Mouse (Mus musculus) stomach, embryonic 15.5 days (tissue): Measurements from ENCODE around the gene Psmg4. TPM values are rescaled to one million over a fixed set of nuclear protein-coding genes. Genes with fewer than 3 reads are reported as not detected.
A peak's percentile ranks its signal among the peaks of the same experiment; 100 is the strongest.

Experiments used
- ATAC-seq: fragments of 200-750 bp; cut with Nextera tagmentation; 2 replicates; pipeline ENCODE4 v1.8.0; 2017; ENCODE audit warnings: low read depth, moderate number of reproducible peaks, moderate TSS enrichment; ENCODE audit not compliant: insufficient read depth, low FRiP score
- H3K27ac ChIP-seq: fragments of 300-500 bp; sonication (generic); 2 replicates; pipeline ENCODE4 v1.5.1; 2015; ENCODE audit warnings: mild to moderate bottlenecking, inconsistent platforms
- H3K27me3 ChIP-seq: fragments of 300-500 bp; sonication (generic); replicated peaks from 2 replicates; pipeline ENCODE4 v1.6.1; 2015; ENCODE audit warnings: inconsistent platforms
- H3K36me3 ChIP-seq: fragments of 300-500 bp; sonication (generic); 2 replicates; pipeline ENCODE4 v1.6.1; 2015; ENCODE audit warnings: inconsistent platforms
- H3K4me1 ChIP-seq: fragments of 300-500 bp; sonication (generic); 2 replicates; pipeline ENCODE4 v1.6.1; 2015; ENCODE audit warnings: inconsistent platforms
- H3K4me2 ChIP-seq: fragments of 300-500 bp; sonication (generic); 2 replicates; pipeline ENCODE4 v1.6.1; 2015; ENCODE audit warnings: mild to moderate bottlenecking, inconsistent platforms
- H3K4me3 ChIP-seq: fragments of 300-500 bp; sonication (generic); replicated peaks from 2 replicates; pipeline ENCODE4 v1.5.1; 2015; ENCODE audit warnings: inconsistent platforms
- H3K9ac ChIP-seq: fragments of 300-500 bp; sonication (generic); 2 replicates; pipeline ENCODE4 v1.6.1; 2015; ENCODE audit warnings: inconsistent platforms
- H3K9me3 ChIP-seq: fragments of 300-500 bp; sonication (generic); 2 replicates; pipeline ENCODE4 v1.6.1; 2016; ENCODE audit warnings: inconsistent platforms
- WGBS: fragments of 180-500 bp; shearing (Covaris S2); methylation state at CpG from one replicate; pipeline ENCODE4 v1.1.7; 2015; 5-methylcytosine and 5-hydroxymethylcytosine counted together
- polyA plus RNA-seq: library from polyadenylated mRNA; unstranded; fragments of >200 nt; fragmentation: Nextera tagmentation; extraction: Ambion mirVana; gene quantifications from 2 replicates; pipeline ENCODE4 v1.2.1, GENCODE M21; 2015

Psmg4 gene
- polyA plus RNA-seq, 1 experiment from 2014 or later = 82.4 TPM

DNA sequence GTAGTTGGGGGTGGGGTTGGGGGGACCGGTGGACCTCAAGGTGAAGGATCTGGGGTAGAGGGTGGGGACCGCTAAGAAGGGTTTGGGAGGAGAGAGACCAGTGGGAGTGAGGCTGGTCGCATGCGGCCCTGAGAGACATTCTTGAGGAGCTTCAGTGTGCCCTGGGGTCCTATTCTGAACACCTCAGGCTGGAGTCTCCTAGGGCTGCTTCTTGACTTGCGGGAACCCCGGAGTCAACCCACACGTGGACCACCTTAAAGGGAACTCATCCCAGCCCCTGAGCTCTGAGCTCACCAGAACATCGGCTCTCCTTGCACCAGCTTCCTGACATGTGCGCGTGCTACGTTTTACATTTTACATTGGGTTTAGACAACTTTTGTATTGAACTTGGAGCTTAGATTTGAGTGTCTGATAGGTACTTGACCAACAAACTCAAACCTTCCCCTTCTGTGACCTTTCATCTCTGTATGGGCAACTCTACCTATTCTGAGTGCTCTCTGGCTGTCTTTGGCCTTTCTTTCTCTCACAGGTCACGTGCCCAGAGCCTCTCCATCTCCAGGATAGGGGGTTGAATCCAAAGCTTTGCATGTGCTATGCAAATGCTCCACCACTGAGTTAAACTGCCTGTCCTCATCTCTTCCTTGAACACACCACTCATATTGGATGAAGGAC, 676 bp downstream of the Psmg4 start:
- H3K9ac ChIP-seq = no peak overlapping the region; the same call in 1 of the 2 replicates
- no peaks in the 10 kb centered on the region for H3K27me3 ChIP-seq
- H3K4me2 ChIP-seq = peak overlapping the region; percentile 53
- peak overlapping the region; percentile 97; the same call in 1 of the 2 replicates for H3K27ac ChIP-seq
- WGBS = 27% methylated on average over 12 of the region's 12 CpGs
- no peak for ATAC-seq
- H3K4me1 ChIP-seq = peaks cover 8% of the 10 kb centered on the region; the same call in 1 of the 2 replicates
- no peaks in the 10 kb centered on the region for H3K9me3 ChIP-seq
- H3K36me3 ChIP-seq = 0 out of 2 replicates have a peak, but pooled peaks cover 4% of the 10 kb centered on the region
- H3K4me3 ChIP-seq = peak overlapping the region; percentile 82

DNA sequence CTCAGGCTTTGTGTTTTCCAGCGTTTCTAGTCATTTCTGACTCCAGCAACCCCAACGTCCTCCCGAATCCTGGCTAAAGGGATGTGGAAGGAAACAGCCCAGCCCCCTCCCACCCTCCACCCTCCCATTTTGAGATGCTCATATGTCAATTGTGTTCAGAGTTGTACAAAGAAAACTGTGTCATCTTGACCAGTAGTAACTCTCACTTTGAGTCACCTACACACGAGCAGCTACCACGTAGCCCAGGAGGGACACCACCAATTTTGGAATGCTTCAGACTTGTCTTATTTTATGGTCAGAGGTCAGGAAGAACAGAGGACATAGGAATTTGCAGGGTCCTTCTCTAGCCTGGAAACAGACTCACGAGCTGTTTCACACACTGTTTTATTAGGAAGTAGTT, 11.3 kb downstream of the Psmg4 start:
- no peak for ATAC-seq
- no peaks in the 10 kb centered on the region for H3K4me1 ChIP-seq
- H3K27ac ChIP-seq = no peak overlapping the region
- no peaks in the 10 kb centered on the region for H3K9me3 ChIP-seq
- no peaks in the 10 kb centered on the region for H3K27me3 ChIP-seq
- WGBS = 92% methylated on average over 6 of the region's 6 CpGs
- no peak overlapping the region for H3K4me2 ChIP-seq
- H3K36me3 ChIP-seq = no peaks in the 10 kb centered on the region
- H3K9ac ChIP-seq = no peak overlapping the region
- no peak overlapping the region for H3K4me3 ChIP-seq

DNA sequence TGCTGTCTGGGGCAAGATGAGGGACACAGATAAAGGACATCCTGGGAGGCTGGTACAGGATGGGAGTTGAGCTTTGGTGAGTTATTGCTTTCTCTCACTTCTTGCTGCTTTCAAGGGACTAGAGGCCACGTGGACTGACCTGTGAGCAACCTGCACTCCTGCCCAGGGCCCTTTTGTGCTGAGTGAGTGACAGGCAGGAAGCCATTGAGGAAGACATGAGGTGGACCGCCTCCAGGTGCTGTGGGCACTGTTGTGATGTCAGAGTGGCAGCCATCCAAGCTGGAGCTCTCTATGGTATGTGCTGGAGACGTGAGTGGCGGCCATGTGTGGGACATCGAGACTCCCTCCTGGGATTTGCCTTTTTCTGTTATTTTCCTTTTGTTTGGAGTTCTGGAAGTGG, 18.9 kb downstream of the Psmg4 start:
- no peak overlapping the region for H3K9ac ChIP-seq
- no peak; the same call in 1 of the 2 replicates for ATAC-seq
- H3K27me3 ChIP-seq = no peaks in the 10 kb centered on the region
- no peaks in the 10 kb centered on the region for H3K9me3 ChIP-seq
- peaks cover 5% of the 10 kb centered on the region; the same call in 1 of the 2 replicates for H3K36me3 ChIP-seq
- no peaks in the 10 kb centered on the region for H3K4me1 ChIP-seq
- 92% methylated on average over 5 of the region's 5 CpGs for WGBS
- H3K4me2 ChIP-seq = no peak overlapping the region
- no peak overlapping the region for H3K4me3 ChIP-seq
- H3K27ac ChIP-seq = no peak overlapping the region

DNA sequence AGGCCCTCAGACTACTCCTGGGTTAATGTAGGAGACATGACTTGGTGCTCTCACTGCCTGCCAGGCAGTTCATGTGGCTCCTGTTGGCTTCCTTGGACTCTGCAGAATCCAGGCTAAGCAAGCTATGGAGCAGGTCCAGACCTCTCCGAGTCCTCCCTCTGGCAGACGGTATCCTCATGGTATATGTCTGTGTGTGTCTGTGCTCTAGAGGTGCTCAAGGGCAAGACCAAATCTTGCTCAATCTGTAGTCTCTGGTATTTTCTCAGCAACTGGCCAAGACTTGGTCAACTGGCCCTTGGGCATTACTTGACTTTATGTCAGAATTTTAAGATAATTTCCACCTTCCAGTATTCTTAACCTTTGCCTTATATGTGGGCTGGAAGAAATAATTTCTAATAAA, 22.6 kb downstream of the Psmg4 start:
- H3K27ac ChIP-seq = no peak overlapping the region
- 90% methylated on average over 2 of the region's 2 CpGs for WGBS
- H3K9ac ChIP-seq = no peak overlapping the region
- H3K4me2 ChIP-seq = no peak overlapping the region
- no peaks in the 10 kb centered on the region for H3K4me1 ChIP-seq
- no peaks in the 10 kb centered on the region for H3K9me3 ChIP-seq
- no peak for ATAC-seq
- peaks cover 5% of the 10 kb centered on the region; the same call in 1 of the 2 replicates for H3K36me3 ChIP-seq
- no peaks in the 10 kb centered on the region for H3K27me3 ChIP-seq
- no peak overlapping the region for H3K4me3 ChIP-seq

DNA sequence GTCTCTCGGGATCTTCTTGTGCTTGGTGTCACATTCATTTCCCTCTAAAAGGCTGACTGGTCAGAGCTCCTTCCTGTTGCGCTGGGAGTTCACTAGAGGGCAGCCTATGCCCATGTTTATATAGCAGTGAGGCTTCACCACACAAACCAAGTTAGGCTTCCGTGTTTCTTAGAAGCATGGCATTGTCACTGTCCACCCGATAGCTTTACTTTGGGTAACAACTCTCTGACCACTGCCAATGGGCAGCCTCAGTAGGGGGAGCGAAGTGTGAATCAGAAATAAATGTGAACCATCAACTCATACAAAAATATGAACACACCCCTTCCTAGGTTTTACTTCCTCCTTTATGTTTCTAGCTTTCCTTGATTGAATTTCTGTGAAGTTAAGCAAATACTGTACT, 24.8 kb downstream of the Psmg4 start:
- Histone ChIP-seq H3K4me2 (no peak overlapping the region), H3K27me3 (no peaks in the 10 kb centered on the region), H3K4me1 (no peaks in the 10 kb centered on the region), H3K27ac (no peak overlapping the region), H3K9me3 (no peaks in the 10 kb centered on the region), H3K9ac (no peak overlapping the region), H3K4me3 (no peak overlapping the region), H3K36me3 (no peaks in the 10 kb centered on the region)
- peak; percentile 65; the same call in 1 of the 2 replicates for ATAC-seq
- WGBS = 11% methylated on average over 5 of the region's 5 CpGs

DNA sequence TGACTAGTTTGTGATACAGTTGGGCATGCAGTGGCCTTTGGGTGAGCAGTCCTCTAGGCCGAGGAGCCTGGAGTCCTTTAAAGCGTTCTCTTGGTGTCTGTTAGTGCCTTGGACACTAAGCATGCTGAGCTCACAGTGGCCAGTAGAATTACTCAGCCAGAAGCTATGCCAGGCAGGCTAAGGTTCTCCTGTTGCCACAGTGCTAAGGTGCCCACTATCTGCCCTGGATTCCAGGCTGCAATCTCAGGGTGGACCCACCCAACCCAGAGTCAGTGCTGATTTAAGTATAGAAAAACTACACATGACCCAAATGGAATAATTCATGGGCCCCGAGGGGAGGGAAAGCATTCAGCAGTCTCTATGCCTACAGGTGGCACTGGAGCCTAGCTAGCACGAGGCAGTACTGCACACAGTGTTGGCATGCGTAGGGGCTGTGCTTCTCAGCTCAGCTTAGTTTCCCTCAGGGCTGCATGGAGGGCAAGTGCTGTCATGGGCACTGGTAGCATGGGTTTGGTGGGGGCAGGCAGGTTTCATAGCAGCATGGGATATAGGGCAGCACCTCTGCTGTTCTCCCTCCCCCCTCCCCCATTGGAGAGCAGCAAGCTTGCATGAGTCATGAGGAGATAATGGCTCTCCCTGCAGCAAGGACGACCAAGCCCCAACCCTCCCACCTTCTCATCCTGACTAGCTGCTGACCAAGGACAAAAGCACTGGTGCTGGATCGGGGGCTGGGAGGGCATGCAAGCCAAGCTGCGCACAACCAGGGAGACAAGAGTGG, 29.8 kb downstream of the Psmg4 start:
- no peaks in the 10 kb centered on the region; the same call in 1 of the 2 replicates for H3K36me3 ChIP-seq
- no peaks in the 10 kb centered on the region for H3K27me3 ChIP-seq
- 70% methylated on average over 8 of the region's 8 CpGs for WGBS

DNA sequence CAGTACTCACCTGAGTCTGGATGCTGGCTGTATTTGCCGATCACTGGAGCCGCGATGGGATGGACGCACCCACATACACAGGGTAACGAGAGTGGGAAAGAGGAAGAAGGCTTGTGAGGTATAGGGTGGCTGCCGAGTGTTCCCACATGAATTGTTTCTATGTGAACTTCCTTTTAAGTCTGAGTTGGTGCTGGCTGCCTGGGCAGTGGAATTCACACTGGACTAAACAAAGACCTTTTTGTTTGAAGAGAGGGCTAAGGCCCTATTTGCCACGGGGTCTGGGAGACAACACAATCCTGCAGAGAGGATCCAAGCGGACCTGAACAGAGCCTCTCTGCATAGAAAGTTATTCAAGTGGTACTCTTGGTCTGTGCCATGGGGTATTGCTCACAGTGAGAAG, 30.6 kb downstream of the Psmg4 start:
- Histone ChIP-seq H3K4me2 (no peak overlapping the region), H3K4me1 (peaks cover 4% of the 10 kb centered on the region; the same call in 1 of the 2 replicates), H3K36me3 (no peaks in the 10 kb centered on the region; the same call in 1 of the 2 replicates), H3K27me3 (no peaks in the 10 kb centered on the region), H3K9me3 (no peaks in the 10 kb centered on the region), H3K9ac (no peak overlapping the region), H3K4me3 (no peak overlapping the region), H3K27ac (no peak overlapping the region; the same call in 1 of the 2 replicates)
- 65% methylated on average over 8 of the region's 8 CpGs for WGBS
- ATAC-seq = peak; percentile 18; the same call in 1 of the 2 replicates

More for the DNA sequence above, 29.8 kb downstream of the Psmg4 start:
- no peak overlapping the region for H3K4me3 ChIP-seq
- ATAC-seq = peak; percentile 63
- no peaks in the 10 kb centered on the region for H3K9me3 ChIP-seq
- peaks cover 4% of the 10 kb centered on the region; the same call in 1 of the 2 replicates for H3K4me1 ChIP-seq
- H3K9ac ChIP-seq = no peak overlapping the region
- no peak overlapping the region for H3K27ac ChIP-seq
- H3K4me2 ChIP-seq = no peak overlapping the region

DNA sequence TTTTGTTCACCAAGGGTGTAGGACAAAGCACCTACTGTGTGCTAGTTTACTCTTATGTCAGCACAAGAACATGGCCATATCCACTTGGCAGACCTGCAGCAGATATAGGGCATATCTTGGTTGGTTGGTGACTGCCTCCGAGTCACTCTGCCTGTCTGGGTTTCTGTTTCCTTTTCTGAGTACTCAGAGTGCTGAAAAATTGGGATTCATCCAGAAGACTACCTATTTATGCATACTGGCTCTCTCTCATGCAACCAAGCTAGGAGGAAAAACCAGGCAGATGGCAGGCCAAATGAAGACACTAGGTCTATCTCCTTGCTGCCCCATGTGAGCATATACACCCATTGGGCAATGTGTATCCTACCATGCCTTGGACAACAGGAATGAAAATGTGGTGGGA, 32.9 kb downstream of the Psmg4 start:
- ATAC-seq = no peak

DNA sequence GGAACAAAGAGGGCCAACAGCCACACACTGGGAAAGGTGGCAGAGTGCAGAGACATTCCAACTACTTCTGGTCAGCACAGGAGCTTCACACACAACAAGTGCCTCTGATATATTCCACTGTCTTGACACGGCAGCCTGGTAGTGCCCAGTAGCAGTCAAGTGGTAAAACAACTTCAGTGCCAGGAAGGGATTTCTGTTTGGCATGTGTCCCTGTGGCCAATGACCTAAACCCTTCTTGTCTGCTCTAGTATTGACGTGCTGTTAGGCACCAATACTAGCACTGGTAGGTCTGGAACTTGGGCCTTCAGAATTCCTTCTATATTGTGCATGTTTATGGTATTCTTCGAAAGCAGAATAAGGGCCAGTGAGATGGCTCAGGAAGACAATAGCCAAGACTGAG, 42.5 kb downstream of the Psmg4 start:
- H3K9me3 ChIP-seq = no peaks in the 10 kb centered on the region
- no peaks in the 10 kb centered on the region for H3K36me3 ChIP-seq
- no peak overlapping the region for H3K4me2 ChIP-seq
- 85% methylated on average over 3 of the region's 3 CpGs for WGBS
- no peak overlapping the region for H3K4me3 ChIP-seq
- H3K9ac ChIP-seq = no peak overlapping the region
- no peak overlapping the region for H3K27ac ChIP-seq
- 0 out of 2 replicates have a peak, but pooled peaks cover 5% of the 10 kb centered on the region for H3K4me1 ChIP-seq
- ATAC-seq = no peak
- H3K27me3 ChIP-seq = no peaks in the 10 kb centered on the region

More for the DNA sequence above, 32.9 kb downstream of the Psmg4 start:
- Histone ChIP-seq H3K9me3 (no peaks in the 10 kb centered on the region), H3K4me1 (peaks cover 4% of the 10 kb centered on the region; the same call in 1 of the 2 replicates), H3K27ac (no peak overlapping the region), H3K9ac (no peak overlapping the region), H3K4me2 (no peak overlapping the region), H3K36me3 (no peaks in the 10 kb centered on the region; the same call in 1 of the 2 replicates), H3K27me3 (no peaks in the 10 kb centered on the region), H3K4me3 (no peak overlapping the region)
- WGBS = 92% methylated on average over 1 of the region's 1 CpGs

DNA sequence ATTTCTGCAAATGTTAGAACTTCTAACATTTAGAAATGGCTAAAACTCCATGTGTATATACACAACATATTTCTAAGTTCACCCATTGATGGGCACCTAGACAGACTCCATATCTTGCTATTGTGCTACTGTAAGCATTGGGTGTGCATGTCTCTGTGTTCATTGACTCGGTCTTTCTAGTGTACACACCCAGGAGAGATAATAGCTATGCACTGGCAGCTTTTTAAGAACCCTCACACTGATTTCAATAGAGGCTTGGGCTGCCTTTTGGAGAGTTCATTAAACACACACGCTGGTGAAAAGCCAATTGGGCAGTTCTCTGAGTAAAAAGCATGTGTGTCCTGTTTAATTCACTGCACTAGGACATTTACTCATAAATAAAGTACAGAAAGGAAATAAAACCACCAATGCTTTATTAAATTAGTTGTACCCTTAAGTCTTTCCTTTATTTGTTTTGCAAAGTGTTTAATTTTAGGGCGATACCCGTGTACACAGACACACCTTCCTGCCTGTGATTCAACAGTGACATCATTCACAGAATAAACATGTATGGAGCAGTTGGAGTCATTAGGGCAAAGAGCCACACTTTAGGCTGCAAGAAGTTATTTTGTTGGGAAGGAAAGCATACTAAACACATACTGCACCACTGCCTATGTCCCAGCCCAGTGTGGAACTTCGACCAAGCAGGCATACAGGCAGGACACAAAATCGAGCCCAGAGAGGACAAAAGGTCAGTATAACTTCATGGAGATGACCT, 45.1 kb downstream of the Psmg4 start:
- H3K36me3 ChIP-seq = no peaks in the 10 kb centered on the region
- ATAC-seq = peak; percentile 82
- H3K27me3 ChIP-seq = no peaks in the 10 kb centered on the region
- no peak overlapping the region for H3K9ac ChIP-seq
- H3K4me3 ChIP-seq = no peak overlapping the region
- H3K4me2 ChIP-seq = no peak overlapping the region
- H3K27ac ChIP-seq = peak overlapping the region; percentile 69
- no peaks in the 10 kb centered on the region for H3K9me3 ChIP-seq
- H3K4me1 ChIP-seq = peaks cover 9% of the 10 kb centered on the region; the same call in 1 of the 2 replicates
- WGBS = 58% methylated on average over 6 of the region's 6 CpGs

DNA sequence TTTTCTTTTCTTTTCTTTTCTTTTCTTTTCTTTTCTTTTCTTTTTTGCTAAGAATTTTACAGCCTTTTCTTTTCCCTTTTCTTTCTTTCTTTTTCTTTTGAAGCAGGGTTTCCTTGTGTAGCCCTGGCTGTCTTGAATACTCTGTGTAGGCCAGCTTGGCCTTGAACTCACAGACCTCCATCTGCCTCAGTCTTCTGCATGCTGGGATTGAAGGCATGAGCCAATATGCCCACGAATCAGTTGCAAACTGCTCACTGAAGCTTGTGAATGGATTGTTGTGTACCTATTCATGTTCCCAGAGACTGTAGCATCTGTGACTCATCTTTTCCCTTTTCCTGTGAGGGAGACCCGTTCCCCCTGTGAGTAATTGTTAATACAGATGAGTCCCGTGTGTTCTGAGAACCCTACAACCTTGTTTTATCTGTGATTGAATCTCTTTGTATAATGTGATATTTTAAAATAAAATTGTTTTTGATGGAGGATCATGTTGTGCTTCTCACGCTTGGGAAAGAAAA, 48.6 kb downstream of the Psmg4 start:
- Histone ChIP-seq H3K9me3 (no peaks in the 10 kb centered on the region), H3K4me1 (peaks cover 17% of the 10 kb centered on the region; the same call in 1 of the 2 replicates), H3K27ac (no peak overlapping the region), H3K9ac (no peak overlapping the region), H3K4me3 (no peak overlapping the region), H3K27me3 (no peaks in the 10 kb centered on the region), H3K36me3 (no peaks in the 10 kb centered on the region), H3K4me2 (no peak overlapping the region)
- 57% methylated on average over 4 of the region's 4 CpGs for WGBS
- no peak for ATAC-seq
